Mouse (Mus musculus) embryonic facial prominence, embryonic 14.5 days (tissue): ENCODE results near the gene Parvb. TPM values are rescaled to one million over a fixed set of nuclear protein-coding genes. Genes with fewer than 3 reads are reported as not detected.
A peak's percentile ranks its signal among the peaks of the same experiment; 100 is the strongest.

Source experiments
- ATAC-seq: fragments of 200-750 bp; cut with Nextera tagmentation; 2 replicates; pipeline ENCODE4 v1.8.0; 2017; ENCODE audit warnings: low read depth, moderate number of reproducible peaks, moderate TSS enrichment
- DNase-seq: peaks from one replicate; pipeline ENCODE4 v3.0.0-alpha.2; 2015; ENCODE audit warnings: low spot score
- H3K27ac ChIP-seq: fragments of 300-500 bp; sonication (generic); replicated peaks from 2 replicates; pipeline ENCODE4 v1.5.1; 2014; ENCODE audit warnings: low read depth, mild to moderate bottlenecking, low read length, moderate library complexity
- H3K27me3 ChIP-seq: fragments of 300-500 bp; sonication (generic); replicated peaks from 2 replicates; pipeline ENCODE4 v1.6.1; 2014; ENCODE audit warnings: low read length; ENCODE audit not compliant: control insufficient read depth, insufficient read depth
- H3K36me3 ChIP-seq: fragments of 300-500 bp; sonication (generic); 2 replicates; pipeline ENCODE4 v1.6.1; 2014; ENCODE audit warnings: low read length, mixed read lengths; ENCODE audit not compliant: control insufficient read depth, insufficient read depth
- H3K4me1 ChIP-seq: fragments of 300-500 bp; sonication (generic); 2 replicates; pipeline ENCODE4 v1.6.1; 2014; ENCODE audit warnings: antibody characterized with exemption, low read length; ENCODE audit not compliant: control insufficient read depth, insufficient read depth
- H3K4me2 ChIP-seq: fragments of 300-500 bp; sonication (generic); 2 replicates; pipeline ENCODE4 v1.6.1; 2014; ENCODE audit warnings: low read depth, mild to moderate bottlenecking, low read length, moderate library complexity, mixed read lengths
- H3K4me3 ChIP-seq: fragments of 300-500 bp; sonication (generic); 2 replicates; pipeline ENCODE4 v1.5.1; 2014; ENCODE audit warnings: low read depth, mild to moderate bottlenecking, low read length
- H3K9ac ChIP-seq: fragments of 300-500 bp; sonication (generic); 2 replicates; pipeline ENCODE4 v1.6.1; 2014; ENCODE audit warnings: low read depth, mild to moderate bottlenecking, low read length, moderate library complexity, mixed read lengths
- H3K9me3 ChIP-seq: fragments of 300-500 bp; sonication (generic); 2 replicates; pipeline ENCODE4 v1.6.1; 2016; ENCODE audit warnings: low read length; ENCODE audit not compliant: control insufficient read depth
- WGBS: fragments of 180-500 bp; shearing (Covaris S2); extraction: QIAGEN DNeasy Blood & Tissue Kit; methylation state at CpG from one replicate; pipeline ENCODE4 v1.1.7; 2014; 5-methylcytosine and 5-hydroxymethylcytosine counted together
- polyA plus RNA-seq: library from polyadenylated mRNA; unstranded; fragments of >200 nt; fragmentation: Nextera tagmentation; extraction: Ambion mirVana; gene quantifications from 2 replicates; pipeline ENCODE4 v1.2.1, GENCODE M21; 2014

The Parvb gene
- polyA plus RNA-seq, 1 experiment from 2014 or later = 7.8 TPM

DNA sequence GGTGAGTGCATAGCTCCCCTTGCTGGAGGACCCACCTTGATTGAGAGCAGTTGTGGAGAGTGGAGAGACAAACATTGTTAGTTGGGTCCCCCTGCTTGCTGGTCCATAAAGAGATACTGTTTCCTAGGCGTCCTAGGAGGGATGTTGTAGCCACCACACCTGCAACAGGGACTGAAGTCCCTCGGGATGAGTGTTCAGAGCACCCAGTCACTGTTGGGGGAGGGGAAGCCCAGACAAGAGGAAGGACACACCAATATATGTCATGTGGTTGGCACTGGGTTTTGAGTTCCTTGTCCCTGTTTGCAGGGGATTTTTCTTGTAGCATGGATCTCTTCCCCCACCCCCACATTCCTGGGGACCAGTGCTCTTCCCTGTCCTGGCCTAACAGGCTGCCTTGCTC is 109.1 kb downstream of the Parvb start:
- no peak overlapping the region for H3K9ac ChIP-seq
- 40% methylated on average over 2 of the region's 2 CpGs for WGBS

GRCm38 (mm10) chr15:84348769-84349168 is 116.9 kb downstream of the Parvb start:
- H3K4me1 ChIP-seq = peaks cover 9% of the 10 kb centered on the region
- no peak overlapping the region for H3K27ac ChIP-seq
- H3K9me3 ChIP-seq = no peaks in the 10 kb centered on the region
- H3K4me2 ChIP-seq = no peak overlapping the region
- DNase-seq (no peak), ATAC-seq (no peak)
- no peaks in the 10 kb centered on the region for H3K27me3 ChIP-seq
- H3K9ac ChIP-seq = no peak overlapping the region
- WGBS = over 99% methylated on average over 4 of the region's 4 CpGs
- H3K36me3 ChIP-seq = no peaks in the 10 kb centered on the region
- no peak overlapping the region for H3K4me3 ChIP-seq

More for the DNA sequence above, 109.1 kb downstream of the Parvb start:
- Histone ChIP-seq H3K9me3 (no peaks in the 10 kb centered on the region), H3K4me1 (peaks cover 9% of the 10 kb centered on the region; the same call in 1 of the 2 replicates), H3K27me3 (no peaks in the 10 kb centered on the region), H3K27ac (no peak overlapping the region), H3K4me2 (no peak overlapping the region), H3K36me3 (no peaks in the 10 kb centered on the region), H3K4me3 (no peak overlapping the region)
- DNase-seq = no peak
- no peak for ATAC-seq

DNA sequence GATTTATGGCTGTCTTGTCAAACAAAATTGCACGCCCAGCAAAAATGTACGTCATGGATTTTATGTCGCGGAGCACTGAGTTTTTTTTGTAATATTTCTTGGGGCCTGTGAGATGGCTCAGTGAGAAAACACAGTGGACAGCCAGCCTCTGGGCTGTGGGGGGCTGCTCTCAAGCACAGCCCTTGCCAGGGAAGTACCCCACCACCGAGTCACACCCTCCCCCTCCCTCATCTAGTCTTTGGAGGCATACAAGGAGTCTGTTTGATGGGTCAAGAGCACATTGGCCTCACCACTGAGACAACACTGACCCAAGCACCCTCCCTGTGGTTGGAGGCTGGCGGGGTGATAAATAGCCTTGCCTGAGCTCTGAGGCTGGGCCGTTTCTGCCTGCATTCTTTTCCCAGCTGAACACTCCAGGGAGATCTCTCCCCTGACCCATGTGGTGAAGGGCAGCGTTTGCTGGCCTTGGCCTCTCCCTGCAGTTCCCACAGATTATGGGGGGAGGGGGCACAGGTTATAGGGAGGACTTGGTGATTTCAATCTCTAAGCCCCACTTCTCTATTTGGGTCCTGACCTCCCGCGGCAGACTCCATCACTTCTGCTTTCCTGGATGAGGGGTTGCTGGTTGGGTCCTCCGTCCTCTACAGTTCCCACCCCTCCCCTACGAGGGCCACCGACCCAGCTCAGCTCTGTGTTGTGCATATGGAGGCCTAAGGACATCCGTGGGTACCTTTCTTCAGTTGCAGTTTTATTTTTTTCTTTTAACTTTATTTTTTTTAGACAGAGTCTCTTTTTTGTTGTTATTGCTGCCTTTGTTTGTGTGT is 118.3 kb downstream of the Parvb start:
- WGBS = 58% methylated on average over 14 of the region's 14 CpGs
- Histone ChIP-seq H3K9me3 (no peaks in the 10 kb centered on the region), H3K27me3 (no peaks in the 10 kb centered on the region), H3K4me1 (peaks cover 4% of the 10 kb centered on the region), H3K4me3 (no peak overlapping the region), H3K4me2 (no peak overlapping the region), H3K27ac (no peak overlapping the region), H3K9ac (no peak overlapping the region), H3K36me3 (no peaks in the 10 kb centered on the region)
- ATAC-seq = no peak
- DNase-seq = no peak

GRCm38 (mm10) chr15:84351342-84351741 is 119.5 kb downstream of the Parvb start:
- no peak for DNase-seq
- H3K9me3 ChIP-seq = no peaks in the 10 kb centered on the region
- H3K27ac ChIP-seq = no peak overlapping the region
- H3K4me2 ChIP-seq = no peak overlapping the region
- WGBS = 90% methylated on average over 7 of the region's 7 CpGs
- H3K4me1 ChIP-seq = no peaks in the 10 kb centered on the region; the same call in none of the 2 replicates
- H3K4me3 ChIP-seq = no peak overlapping the region
- H3K36me3 ChIP-seq = no peaks in the 10 kb centered on the region
- H3K9ac ChIP-seq = no peak overlapping the region
- no peak for ATAC-seq
- no peaks in the 10 kb centered on the region for H3K27me3 ChIP-seq

GRCm38 (mm10) chr15:84351915-84352844 is 120.3 kb downstream of the Parvb start:
- H3K27me3 ChIP-seq = no peaks in the 10 kb centered on the region
- no peak overlapping the region for H3K4me3 ChIP-seq
- H3K4me1 ChIP-seq = no peaks in the 10 kb centered on the region; the same call in none of the 2 replicates
- DNase-seq (peak; percentile 54), ATAC-seq (peak; percentile 33; the same call in 1 of the 2 replicates)
- 0 out of 2 replicates have a peak overlapping the region, but pooled peaks have one; percentile 1 for H3K27ac ChIP-seq
- no peaks in the 10 kb centered on the region for H3K9me3 ChIP-seq
- no peak overlapping the region for H3K4me2 ChIP-seq
- 51% methylated on average over 21 of the region's 21 CpGs for WGBS
- no peaks in the 10 kb centered on the region for H3K36me3 ChIP-seq
- H3K9ac ChIP-seq = no peak overlapping the region

DNA sequence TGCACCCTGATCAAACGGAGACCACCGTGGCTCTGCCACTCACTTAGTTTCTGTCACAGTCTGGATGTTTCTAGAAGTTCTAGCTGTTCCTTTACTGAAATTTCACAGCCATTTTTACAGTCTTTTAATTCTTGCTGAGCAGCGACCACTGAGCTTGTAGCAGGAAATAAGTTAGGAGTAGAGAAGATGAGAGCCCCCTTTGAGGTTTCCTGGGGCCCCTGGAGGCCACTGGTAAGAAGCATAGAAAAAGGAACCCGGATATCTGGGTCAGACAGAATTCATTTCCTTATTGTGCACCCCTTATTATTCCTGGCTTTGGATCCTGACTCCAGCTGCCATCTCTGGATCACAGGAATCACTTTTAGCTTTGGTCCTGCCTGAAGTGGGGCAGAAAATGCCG is 123.2 kb downstream of the Parvb start:
- no peaks in the 10 kb centered on the region for H3K36me3 ChIP-seq
- H3K4me1 ChIP-seq = peaks cover under 1% of the 10 kb centered on the region
- no peak for ATAC-seq
- no peak overlapping the region for H3K4me3 ChIP-seq
- no peaks in the 10 kb centered on the region for H3K27me3 ChIP-seq
- no peak for DNase-seq
- no peak overlapping the region for H3K9ac ChIP-seq
- H3K9me3 ChIP-seq = no peaks in the 10 kb centered on the region
- H3K4me2 ChIP-seq = no peak overlapping the region
- WGBS = 77% methylated on average over 5 of the region's 5 CpGs
- H3K27ac ChIP-seq = no peak overlapping the region

GRCm38 (mm10) chr15:84364746-84365145 is 132.9 kb downstream of the Parvb start:
- Histone ChIP-seq H3K9ac (no peak overlapping the region), H3K9me3 (no peaks in the 10 kb centered on the region), H3K4me3 (no peak overlapping the region), H3K27me3 (no peaks in the 10 kb centered on the region), H3K36me3 (no peaks in the 10 kb centered on the region), H3K27ac (no peak overlapping the region), H3K4me1 (peaks cover 19% of the 10 kb centered on the region), H3K4me2 (no peak overlapping the region)
- no peak for ATAC-seq
- no peak for DNase-seq
- 93% methylated on average over 3 of the region's 3 CpGs for WGBS
